Mouse (Mus musculus): ENCODE measurements around the gene Abca4. TPM values are rescaled to one million over a fixed set of nuclear protein-coding genes. Genes with fewer than 3 reads are reported as not detected.

Gene Abca4
- total RNA-seq, 2 experiments from 2014 or later = 1.8 to 2.3 TPM

- DNase-seq = no peak
Observed at GRCm38 (mm10) chr3:122170621-122171309, 126.5 kb downstream of the Abca4 start.

- no peak for DNase-seq
Observed at GRCm38 (mm10) chr3:122173526-122174150, 129.4 kb downstream of the Abca4 start.

- DNase-seq = no peak
Observed at GRCm38 (mm10) chr3:122176018-122176417, 131.8 kb downstream of the Abca4 start.

GRCm38 (mm10) chr3:122176706-122177390, 132.6 kb downstream of the Abca4 start:
- DNase-seq = no peak

GRCm38 (mm10) chr3:122184109-122184508, 139.9 kb downstream of the Abca4 start:
- DNase-seq = no peak

GRCm38 (mm10) chr3:122186975-122187374, 142.7 kb downstream of the Abca4 start:
- no peak for DNase-seq

GRCm38 (mm10) chr3:122196621-122197298, 152.5 kb downstream of the Abca4 start:
- DNase-seq = no peak

GRCm38 (mm10) chr3:122198532-122198931, 154.3 kb downstream of the Abca4 start:
- no peak for DNase-seq

GRCm38 (mm10) chr3:122198966-122199381, 154.7 kb downstream of the Abca4 start:
- no peak for DNase-seq

GRCm38 (mm10) chr3:122199600-122199999, 155.4 kb downstream of the Abca4 start:
- DNase-seq = no peak

- DNase-seq = no peak
Observed at GRCm38 (mm10) chr3:122200017-122200416, 155.8 kb downstream of the Abca4 start.

GRCm38 (mm10) chr3:122200447-122200846, 156.2 kb downstream of the Abca4 start:
- DNase-seq = no peak

GRCm38 (mm10) chr3:122202307-122202732, 158.1 kb downstream of the Abca4 start:
- no peak for DNase-seq

GRCm38 (mm10) chr3:122203675-122204329, 159.6 kb downstream of the Abca4 start:
- DNase-seq = no peak

GRCm38 (mm10) chr3:122205753-122206152, 161.5 kb downstream of the Abca4 start:
- no peak for DNase-seq

GRCm38 (mm10) chr3:122206279-122207070, 162.2 kb downstream of the Abca4 start:
- no peak for DNase-seq

GRCm38 (mm10) chr3:122207766-122208165, 163.5 kb downstream of the Abca4 start:
- DNase-seq = no peak

GRCm38 (mm10) chr3:122208296-122209225, 164.3 kb downstream of the Abca4 start:
- no peak for DNase-seq

- no peak for DNase-seq
Observed at GRCm38 (mm10) chr3:122209511-122209910, 165.3 kb downstream of the Abca4 start.

- DNase-seq = no peak
Observed at GRCm38 (mm10) chr3:122210434-122210833, 166.2 kb downstream of the Abca4 start.

Measured in gastrocnemius, postnatal 10 days (tissue).